Mouse (Mus musculus): ENCODE data around the gene Psmd9.

Psmd9 gene

DNA sequence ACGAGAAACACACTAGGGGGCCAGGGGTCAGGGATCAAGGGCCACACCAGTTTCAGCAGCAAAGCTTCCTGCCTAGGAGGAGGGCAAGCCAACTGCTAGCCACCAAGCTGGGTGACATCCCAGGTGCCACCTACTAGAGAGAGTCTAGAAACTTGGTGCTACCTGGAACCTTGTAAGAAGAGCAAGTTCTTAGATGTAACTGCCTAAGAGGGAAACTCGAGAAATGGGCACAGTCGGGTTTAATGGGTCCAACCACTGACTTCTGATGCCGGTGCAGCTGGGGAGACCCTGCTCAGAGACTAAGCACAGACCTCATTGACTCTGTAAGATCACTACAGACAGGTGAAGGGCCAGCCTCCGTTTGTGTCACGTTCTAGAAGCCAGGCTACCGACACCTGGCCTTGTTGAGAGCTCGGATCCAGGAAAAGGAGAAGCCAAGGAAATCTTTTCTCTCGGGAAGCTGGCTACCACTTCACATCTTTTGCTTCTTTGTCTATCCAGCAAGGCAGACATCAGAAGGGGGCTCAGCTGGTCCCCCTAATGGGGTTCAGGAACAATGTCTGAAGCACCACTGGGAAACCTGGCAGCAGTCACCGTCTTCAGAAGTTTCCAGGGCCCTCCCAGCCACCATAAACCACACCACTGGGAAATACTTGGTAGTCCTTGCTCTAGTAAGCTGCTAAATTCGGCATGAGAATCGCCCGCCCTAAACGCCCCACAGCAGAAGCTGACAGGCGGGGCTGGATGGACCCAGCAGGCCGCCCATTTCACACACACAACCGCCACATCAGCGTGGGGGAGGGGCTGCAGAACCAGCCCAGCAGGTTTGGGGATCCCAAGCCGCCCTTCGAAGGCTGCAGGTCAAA, 31.9 kb upstream of the Psmd9 start:
- DNase-seq (ENCODE audit: low read depth) = no peak

GRCm38 (mm10) chr5:123137910-123138229, 31.3 kb upstream of the Psmd9 start:
- DNase-seq (ENCODE audit: low read depth) = no peak

DNA sequence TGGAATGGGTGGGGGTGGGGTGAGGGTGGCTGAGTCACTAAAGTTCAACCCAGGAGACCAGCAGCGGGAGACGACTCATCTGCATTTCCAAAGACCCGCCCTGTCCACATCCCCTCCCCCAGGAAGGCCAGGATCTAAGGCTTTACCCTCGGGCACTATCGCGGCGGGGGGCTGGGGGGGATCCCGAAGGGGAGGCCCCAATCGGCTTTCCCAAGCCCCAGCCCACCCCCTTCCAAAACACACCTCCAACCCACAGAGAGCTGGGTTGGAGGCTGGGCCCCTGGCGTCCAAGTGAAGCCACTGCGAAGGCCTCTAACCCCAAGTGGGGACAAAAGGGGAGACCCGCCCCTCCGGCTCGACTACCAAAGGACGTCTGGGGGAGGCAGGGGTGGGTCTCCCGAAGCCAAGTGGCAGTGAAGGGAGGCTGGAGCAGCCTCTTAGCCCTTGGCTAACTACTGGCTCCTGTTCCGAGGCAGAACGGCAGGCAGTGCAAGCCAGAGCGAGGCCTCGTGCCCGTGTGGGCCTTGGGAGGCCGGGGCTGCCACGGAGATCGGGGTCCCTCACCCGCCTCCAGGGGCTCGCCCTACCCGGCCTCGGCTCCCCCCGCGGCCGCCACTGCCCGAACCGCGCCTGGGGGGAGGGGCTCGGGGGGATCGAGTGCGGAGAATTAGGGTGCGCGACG, 30.8 kb upstream of the Psmd9 start:
- DNase-seq (ENCODE audit: low read depth) = no peak

- no peak for DNase-seq (ENCODE audit: low read depth)
Observed at GRCm38 (mm10) chr5:123138953-123139721, 30.1 kb upstream of the Psmd9 start.

- no peak for DNase-seq (ENCODE audit: low read depth)
Observed at GRCm38 (mm10) chr5:123139722-123140627, 29.2 kb upstream of the Psmd9 start.

GRCm38 (mm10) chr5:123140694-123141554, 28.3 kb upstream of the Psmd9 start:
- DNase-seq (ENCODE audit: low read depth) = peak; percentile 88

DNA sequence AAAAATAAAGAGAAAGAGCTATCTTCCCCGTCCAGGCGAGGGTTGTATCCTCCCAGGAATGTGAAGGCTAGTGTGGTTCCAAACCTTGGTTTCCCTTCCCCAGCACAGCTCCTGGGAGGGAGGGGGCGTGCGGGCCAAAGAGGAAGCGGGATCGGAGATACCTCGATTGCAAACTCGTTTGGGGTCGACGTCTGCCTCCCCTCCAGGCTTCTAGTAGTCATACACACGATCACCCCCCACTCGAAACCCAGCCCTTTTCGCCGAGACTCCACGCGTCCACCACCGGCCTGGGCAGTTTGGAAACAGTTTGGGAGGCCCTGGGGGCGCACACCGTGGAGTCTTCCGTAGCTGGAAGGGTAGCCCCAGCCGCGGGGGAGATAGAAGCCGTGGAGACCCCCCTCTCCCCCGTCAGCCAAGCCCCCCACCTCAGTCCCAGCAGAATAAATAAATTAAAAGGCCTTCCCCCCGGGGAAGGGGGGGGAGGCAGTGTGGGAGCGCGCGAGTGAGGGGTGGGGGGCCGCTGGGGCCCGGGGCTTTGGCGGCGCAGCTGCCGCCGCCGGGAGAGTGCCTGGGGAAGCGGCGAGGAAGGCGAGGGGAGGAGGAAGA, 27.6 kb upstream of the Psmd9 start:
- DNase-seq (ENCODE audit: low read depth) = no peak

GRCm38 (mm10) chr5:123142161-123143157, 26.8 kb upstream of the Psmd9 start, which contains the start of gene Setd1b:
Gene Setd1b (plus strand): TSS chr5:123142193.
- no peak for DNase-seq (ENCODE audit: low read depth)

GRCm38 (mm10) chr5:123143251-123143970, 25.8 kb upstream of the Psmd9 start:
- DNase-seq (ENCODE audit: low read depth) = no peak

DNA sequence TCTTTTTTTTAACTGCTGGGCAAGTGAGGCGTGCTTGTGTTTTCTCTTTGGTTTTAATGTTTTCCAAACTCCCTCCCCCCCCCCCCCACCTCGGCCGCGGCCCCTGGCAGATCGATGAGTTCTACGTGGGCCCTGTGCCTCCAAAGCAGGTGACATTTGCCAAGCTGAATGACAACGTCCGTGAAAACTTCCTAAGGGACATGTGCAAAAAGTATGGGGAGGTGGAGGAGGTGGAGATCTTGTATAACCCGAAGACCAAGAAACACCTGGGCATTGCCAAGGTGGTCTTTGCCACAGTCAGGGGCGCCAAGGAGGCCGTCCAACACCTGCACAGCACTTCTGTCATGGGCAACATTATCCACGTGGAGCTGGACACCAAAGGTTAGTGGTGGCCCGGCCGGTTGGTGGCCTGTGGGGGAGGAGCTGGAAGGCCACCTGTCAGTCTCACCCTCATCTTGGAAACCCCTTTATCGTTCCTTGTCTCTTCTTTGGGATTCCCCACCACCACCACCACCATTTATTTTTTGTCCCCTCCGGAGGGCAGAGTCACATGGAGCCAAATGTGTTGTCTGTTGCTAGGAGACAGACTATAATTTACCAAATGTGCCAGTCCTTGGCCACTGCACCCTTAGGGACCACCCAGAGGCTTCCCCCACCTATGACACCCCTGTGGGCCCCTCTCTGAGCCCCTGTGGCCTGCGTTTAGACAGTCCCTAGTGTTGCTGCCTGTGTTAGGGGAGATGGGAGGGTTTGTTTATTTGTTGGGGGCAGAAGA, 25.1 kb upstream of the Psmd9 start:
- DNase-seq (ENCODE audit: low read depth) = no peak

DNA sequence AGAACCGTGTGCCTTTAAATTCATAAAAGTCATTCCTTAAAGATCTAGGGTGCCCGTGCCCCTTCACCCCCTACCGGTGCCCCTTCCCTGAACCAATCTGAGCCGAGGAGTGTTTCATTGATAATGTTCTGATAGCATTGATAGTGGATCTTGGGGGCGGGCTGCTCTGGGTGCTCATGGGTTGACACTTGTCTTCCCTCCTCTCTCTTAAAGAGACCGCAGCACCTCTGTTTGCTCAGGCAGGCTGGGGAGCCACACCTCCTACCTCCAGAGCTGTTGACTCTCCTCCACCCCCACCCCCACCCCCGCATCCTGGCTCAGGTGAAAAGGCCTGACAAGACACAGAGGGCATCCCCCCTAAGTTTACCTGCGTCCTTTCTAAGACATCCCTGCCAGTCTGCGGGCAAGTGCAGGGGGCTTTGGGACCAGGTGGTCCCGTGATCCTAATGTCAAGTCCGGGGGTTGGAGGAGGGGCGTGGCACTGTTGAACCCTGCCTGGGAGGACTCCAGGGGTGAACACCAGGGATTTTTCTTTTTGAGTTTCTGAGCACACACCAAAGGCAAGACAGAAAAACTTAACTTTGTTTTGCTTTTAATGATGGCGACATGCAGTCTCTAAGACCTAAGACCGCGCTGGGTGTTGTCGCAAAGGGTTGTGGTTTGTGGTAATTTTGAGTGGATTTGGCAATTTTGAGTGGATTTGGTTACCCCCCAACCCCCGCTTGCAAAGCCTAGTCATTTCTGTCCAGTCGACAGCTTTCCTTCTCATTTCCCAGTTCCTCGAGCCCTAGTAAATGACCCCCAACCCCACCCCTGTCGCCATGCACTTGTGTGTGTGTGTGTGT, 24.2 kb upstream of the Psmd9 start:
- DNase-seq (ENCODE audit: low read depth) = no peak

DNA sequence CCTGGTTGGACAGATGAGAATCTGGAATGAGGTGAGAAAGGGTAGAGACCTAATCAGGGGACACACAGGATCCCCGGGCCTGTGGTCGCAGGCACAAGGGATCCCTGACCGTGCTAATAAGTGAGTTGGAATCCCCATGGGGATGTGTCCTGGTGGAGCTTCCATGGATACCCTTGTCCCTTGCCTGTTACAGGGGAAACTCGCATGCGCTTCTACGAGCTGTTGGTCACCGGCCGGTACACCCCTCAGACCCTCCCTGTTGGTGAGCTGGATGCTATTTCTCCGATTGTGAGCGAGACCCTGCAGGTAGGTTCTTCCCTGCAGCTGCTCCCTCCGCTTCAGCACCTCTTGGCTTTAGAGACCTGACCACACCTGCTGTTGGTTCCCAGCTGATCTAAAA, 22.9 kb upstream of the Psmd9 start:
- no peak for DNase-seq (ENCODE audit: low read depth)

DNA sequence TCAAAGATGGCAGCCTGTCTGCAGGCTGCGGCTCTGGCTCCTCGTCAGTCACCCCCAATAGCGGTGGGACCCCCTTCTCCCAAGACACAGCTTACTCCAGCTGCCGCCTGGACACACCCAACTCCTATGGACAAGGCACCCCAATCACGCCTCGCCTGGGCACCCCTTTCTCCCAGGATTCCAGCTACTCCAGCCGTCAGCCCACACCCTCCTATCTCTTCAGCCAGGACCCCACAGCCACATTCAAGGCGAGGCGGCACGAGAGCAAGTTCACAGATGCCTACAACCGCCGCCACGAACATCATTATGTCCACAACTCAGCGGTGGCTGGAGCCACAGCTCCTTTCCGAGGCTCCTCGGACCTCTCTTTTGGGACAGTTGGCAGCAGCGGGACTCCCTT, 21.6 kb upstream of the Psmd9 start:
- DNase-seq (ENCODE audit: low read depth) = no peak

GRCm38 (mm10) chr5:123148073-123148722, 21.0 kb upstream of the Psmd9 start:
- DNase-seq (ENCODE audit: low read depth) = no peak

DNA sequence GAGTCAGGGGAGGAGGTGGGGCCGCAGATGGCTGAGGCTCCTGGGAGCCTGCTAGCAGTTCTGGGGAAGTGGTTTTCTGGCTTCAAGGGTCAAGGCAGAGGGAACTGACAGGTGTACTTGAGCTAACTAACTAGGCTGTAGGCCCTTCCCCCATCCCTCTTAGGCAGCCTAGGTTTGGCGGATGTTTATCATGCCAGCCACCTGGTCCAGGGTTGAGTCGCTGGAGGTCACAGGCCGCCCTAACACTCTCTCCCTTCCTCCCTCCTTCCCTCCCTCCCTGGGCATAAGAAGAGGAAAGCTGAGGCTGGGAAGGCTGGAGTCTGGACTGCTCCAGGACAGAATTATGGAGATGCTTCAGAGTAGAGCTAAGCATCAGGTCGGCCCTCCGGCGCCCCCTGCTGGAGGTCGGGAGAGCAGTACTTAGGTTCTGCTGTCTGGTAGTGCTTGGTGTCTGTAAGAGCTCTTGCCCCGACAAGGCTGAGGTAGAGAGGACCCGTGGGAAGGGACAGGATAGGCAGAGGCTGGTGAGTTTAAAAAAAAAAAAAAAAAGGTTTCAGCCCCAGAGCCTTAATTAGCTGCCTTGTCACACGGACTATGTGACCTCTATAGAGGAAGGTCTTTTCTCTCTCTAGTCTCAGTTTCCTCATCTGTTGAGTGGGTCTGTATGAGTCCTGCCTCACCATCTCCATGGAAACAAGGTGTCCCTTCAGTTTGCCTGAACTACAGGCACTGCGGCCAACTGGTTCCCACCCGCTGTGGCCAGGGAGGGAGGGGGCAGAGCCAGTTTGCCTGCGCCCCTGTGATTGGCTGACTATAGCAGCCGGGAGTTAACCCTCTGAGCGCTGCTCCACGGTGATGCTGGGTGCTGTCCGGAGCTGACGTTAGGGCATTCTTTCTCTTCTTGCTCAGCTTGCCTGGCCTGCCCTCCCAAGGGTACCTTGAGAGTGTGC, 19.5 kb upstream of the Psmd9 start:
- DNase-seq (ENCODE audit: low read depth) = peak; percentile 85
